Mouse (Mus musculus) stomach, embryonic 15.5 days (tissue): Measurements from ENCODE around the gene Rnf114. TPM values are rescaled to one million over a fixed set of nuclear protein-coding genes. Genes with fewer than 3 reads are reported as not detected.

ENCODE experiments used
- ATAC-seq: fragments of 200-750 bp; cut with Nextera tagmentation; 2 replicates; pipeline ENCODE4 v1.8.0; 2017; ENCODE audit warnings: low read depth, moderate number of reproducible peaks, moderate TSS enrichment; ENCODE audit not compliant: insufficient read depth, low FRiP score
- H3K27ac ChIP-seq: fragments of 300-500 bp; sonication (generic); 2 replicates; pipeline ENCODE4 v1.5.1; 2015; ENCODE audit warnings: mild to moderate bottlenecking, inconsistent platforms
- H3K27me3 ChIP-seq: fragments of 300-500 bp; sonication (generic); replicated peaks from 2 replicates; pipeline ENCODE4 v1.6.1; 2015; ENCODE audit warnings: inconsistent platforms
- H3K36me3 ChIP-seq: fragments of 300-500 bp; sonication (generic); 2 replicates; pipeline ENCODE4 v1.6.1; 2015; ENCODE audit warnings: inconsistent platforms
- H3K4me1 ChIP-seq: fragments of 300-500 bp; sonication (generic); 2 replicates; pipeline ENCODE4 v1.6.1; 2015; ENCODE audit warnings: inconsistent platforms
- H3K4me2 ChIP-seq: fragments of 300-500 bp; sonication (generic); 2 replicates; pipeline ENCODE4 v1.6.1; 2015; ENCODE audit warnings: mild to moderate bottlenecking, inconsistent platforms
- H3K4me3 ChIP-seq: fragments of 300-500 bp; sonication (generic); replicated peaks from 2 replicates; pipeline ENCODE4 v1.5.1; 2015; ENCODE audit warnings: inconsistent platforms
- H3K9ac ChIP-seq: fragments of 300-500 bp; sonication (generic); 2 replicates; pipeline ENCODE4 v1.6.1; 2015; ENCODE audit warnings: inconsistent platforms
- H3K9me3 ChIP-seq: fragments of 300-500 bp; sonication (generic); 2 replicates; pipeline ENCODE4 v1.6.1; 2016; ENCODE audit warnings: inconsistent platforms
- WGBS: fragments of 180-500 bp; shearing (Covaris S2); methylation state at CpG from one replicate; pipeline ENCODE4 v1.1.7; 2015; 5-methylcytosine and 5-hydroxymethylcytosine counted together
- polyA plus RNA-seq: library from polyadenylated mRNA; unstranded; fragments of >200 nt; fragmentation: Nextera tagmentation; extraction: Ambion mirVana; gene quantifications from 2 replicates; pipeline ENCODE4 v1.2.1, GENCODE M21; 2015

The Rnf114 gene
- polyA plus RNA-seq, 1 experiment from 2014 or later: 71.9 TPM

DNA sequence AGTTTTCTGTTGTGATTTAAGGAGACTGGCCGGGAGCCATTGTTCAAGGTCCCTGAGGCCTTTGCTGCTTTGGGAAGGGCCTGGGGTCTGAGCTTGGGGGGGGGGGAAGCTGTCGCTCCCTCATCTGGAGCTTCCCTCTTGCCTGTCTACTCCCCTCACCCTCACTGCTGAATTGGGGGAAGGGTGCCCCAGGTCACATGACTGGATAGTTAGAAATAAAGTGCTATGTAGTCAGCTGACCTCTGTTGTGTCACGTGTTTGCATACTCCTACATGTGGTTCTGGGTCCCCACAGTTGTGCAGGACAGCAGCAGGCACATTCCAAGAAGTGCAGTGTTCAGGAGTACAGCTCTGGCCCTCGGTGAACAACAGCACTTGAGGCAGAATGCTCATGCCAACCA is 15.7 kb upstream of the Rnf114 start:
- WGBS: 68% methylated on average over 4 of the region's 4 CpGs
- H3K4me3 ChIP-seq: no peak overlapping the region
- no peaks in the 10 kb centered on the region for H3K27me3 ChIP-seq
- peak overlapping the region; percentile 74 for H3K27ac ChIP-seq
- H3K4me1 ChIP-seq: peaks cover 16% of the 10 kb centered on the region
- H3K36me3 ChIP-seq: peaks cover 25% of the 10 kb centered on the region
- no peaks in the 10 kb centered on the region for H3K9me3 ChIP-seq
- ATAC-seq: no peak
- no peak overlapping the region for H3K9ac ChIP-seq
- H3K4me2 ChIP-seq: no peak overlapping the region

DNA sequence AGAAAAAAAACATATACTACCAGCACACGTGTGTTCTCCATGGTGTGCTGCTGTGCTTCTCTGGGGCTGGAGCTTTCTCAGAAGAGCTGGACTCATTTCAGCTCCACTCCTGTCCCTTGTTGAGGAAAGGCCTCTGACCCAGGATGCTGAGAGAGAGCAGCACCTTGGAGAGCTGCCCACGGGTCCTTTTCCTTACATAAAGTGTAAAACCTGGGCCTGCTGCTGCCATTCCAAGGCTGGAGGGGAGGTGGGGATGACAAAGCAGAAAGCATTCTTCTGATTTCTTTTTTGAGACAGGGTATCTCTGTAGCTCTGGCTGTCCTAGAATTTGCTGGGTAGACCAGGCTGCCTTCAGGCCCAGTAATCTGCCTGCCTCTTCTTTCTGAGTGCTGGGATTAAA is 14.3 kb upstream of the Rnf114 start:
- Histone ChIP-seq H3K4me1 (peaks cover 16% of the 10 kb centered on the region), H3K4me3 (no peak overlapping the region), H3K36me3 (peaks cover 21% of the 10 kb centered on the region), H3K4me2 (no peak overlapping the region), H3K9me3 (no peaks in the 10 kb centered on the region), H3K27ac (no peak overlapping the region), H3K27me3 (no peaks in the 10 kb centered on the region), H3K9ac (no peak overlapping the region)
- 45% methylated on average over 2 of the region's 2 CpGs for WGBS
- ATAC-seq: no peak

DNA sequence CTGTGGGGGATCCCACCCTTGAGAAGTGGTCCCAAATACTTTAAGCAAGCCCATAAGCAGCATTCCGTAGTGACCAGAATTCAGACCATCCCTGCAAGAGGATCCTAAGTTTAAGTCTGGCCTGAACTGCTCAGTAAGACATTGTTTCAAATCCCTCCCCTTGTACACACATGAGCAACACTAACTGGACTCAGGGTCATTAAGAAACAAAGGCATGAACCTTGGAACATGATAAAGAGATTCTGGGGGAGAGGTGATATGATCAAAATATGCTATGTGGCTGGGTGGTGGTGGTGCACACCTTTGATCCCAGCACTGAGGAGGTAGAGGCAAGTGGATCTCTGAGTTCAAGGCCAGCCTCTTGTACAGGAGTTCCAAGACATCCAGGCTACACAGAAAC is 12.9 kb upstream of the Rnf114 start:
- H3K4me2 ChIP-seq: no peak overlapping the region
- 88% methylated on average over 1 of the region's 1 CpGs for WGBS
- H3K4me3 ChIP-seq: no peak overlapping the region
- H3K27ac ChIP-seq: no peak overlapping the region
- H3K4me1 ChIP-seq: peaks cover 16% of the 10 kb centered on the region
- H3K9ac ChIP-seq: no peak overlapping the region
- no peaks in the 10 kb centered on the region for H3K9me3 ChIP-seq
- no peak for ATAC-seq
- H3K27me3 ChIP-seq: no peaks in the 10 kb centered on the region
- peaks cover 20% of the 10 kb centered on the region for H3K36me3 ChIP-seq

DNA sequence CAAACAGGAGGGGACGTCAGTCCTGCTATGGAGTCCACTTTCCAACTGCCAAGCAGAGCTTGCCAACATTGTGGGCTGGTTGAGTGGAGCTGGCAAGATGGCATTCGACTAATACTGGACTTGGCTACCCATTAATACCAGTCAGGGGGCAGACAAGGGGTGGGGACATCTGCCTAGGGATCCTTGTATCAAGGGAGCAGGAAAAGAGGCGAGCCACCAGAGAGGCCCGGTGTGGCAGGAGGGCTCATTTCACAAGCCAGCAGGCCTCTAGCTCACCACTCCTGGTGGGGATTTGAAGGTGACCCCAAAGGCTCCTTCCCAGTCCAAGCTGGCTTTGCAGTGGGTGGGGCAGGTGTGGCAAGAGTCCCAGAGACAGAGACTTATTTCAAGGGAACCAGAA is 9.8 kb upstream of the Rnf114 start:
- Histone ChIP-seq H3K27me3 (no peaks in the 10 kb centered on the region), H3K4me2 (no peak overlapping the region), H3K9me3 (no peaks in the 10 kb centered on the region), H3K4me3 (no peak overlapping the region), H3K27ac (no peak overlapping the region), H3K4me1 (peaks cover 7% of the 10 kb centered on the region; the same call in 1 of the 2 replicates), H3K36me3 (peaks cover 16% of the 10 kb centered on the region; the same call in 1 of the 2 replicates), H3K9ac (no peak overlapping the region)
- ATAC-seq: no peak
- 88% methylated on average over 4 of the region's 4 CpGs for WGBS

DNA sequence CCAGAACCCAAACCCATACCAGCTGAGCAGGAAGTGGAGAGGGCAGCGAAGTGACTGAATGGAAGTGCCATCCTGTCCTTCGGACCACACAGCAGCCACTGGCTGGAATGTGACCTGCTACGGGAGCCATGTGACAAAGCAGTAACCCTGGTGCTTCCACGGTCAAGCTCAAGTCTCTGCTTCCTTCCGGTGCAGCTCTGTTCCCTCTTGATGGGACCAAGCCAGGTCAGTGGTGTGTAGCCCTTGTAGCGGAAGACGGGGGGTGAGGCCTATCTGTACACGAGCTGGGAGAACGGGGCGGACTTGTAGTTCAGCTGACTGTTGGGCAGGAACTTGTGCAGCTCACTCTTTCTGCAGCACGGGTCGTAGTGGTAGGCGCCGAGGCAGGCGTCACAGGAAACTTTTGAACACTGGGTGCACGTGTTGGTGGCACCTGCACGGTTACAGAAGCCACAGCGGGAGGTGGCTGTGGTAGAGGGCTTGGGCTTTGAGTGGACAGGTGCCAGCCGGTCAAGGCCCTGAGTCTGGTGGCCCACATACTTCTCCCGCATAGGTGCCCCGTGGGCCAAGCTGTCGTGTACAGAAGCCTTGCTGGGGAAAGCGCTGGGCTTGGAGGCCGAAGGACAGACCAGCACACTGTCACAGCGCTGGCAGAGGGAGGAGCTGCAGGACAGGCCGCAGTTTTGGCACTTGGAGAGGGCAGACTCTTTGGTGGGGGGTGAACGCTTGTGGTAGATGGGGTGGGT is 9.2 kb upstream of the Rnf114 start:
- no peak for ATAC-seq
- Histone ChIP-seq H3K4me2 (no peak overlapping the region), H3K36me3 (peaks cover 16% of the 10 kb centered on the region; the same call in 1 of the 2 replicates), H3K4me3 (no peak overlapping the region), H3K27me3 (no peaks in the 10 kb centered on the region), H3K9ac (no peak overlapping the region), H3K4me1 (peaks cover 7% of the 10 kb centered on the region; the same call in 1 of the 2 replicates), H3K27ac (no peak overlapping the region), H3K9me3 (no peaks in the 10 kb centered on the region)
- 92% methylated on average over 27 of the region's 27 CpGs for WGBS

DNA sequence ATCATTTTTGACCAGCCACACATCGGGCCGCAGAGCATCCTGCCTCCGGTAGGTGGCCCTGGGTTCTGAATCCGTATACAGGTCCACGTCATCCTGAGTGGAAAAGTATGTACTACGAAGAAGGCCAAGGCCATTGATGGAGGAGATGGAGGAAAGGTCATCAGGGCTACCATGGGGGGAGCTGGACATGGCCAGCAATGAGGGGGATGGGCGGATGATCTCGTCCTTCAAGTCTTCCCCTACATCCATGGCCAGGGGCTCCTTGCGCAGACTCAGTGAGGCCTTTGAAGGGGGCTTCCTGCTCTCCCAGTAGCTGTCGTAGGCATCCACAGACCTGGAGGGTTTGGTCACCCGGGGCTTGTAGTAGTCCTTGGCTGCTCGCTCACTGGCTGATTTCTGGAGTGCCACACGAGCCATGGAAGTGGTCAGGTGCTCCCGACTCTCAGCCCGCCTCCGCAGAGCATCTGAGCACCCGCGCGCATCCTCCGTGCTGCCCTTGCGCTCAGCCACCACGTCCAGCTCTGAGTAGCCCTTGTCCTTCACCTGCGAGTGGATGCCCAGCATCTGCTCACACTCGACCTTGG is 8.5 kb upstream of the Rnf114 start:
- Histone ChIP-seq H3K4me2 (no peak overlapping the region), H3K27me3 (no peaks in the 10 kb centered on the region), H3K4me3 (no peak overlapping the region), H3K36me3 (peaks cover 16% of the 10 kb centered on the region; the same call in 1 of the 2 replicates), H3K9ac (no peak overlapping the region), H3K9me3 (no peaks in the 10 kb centered on the region), H3K27ac (no peak overlapping the region), H3K4me1 (peaks cover 7% of the 10 kb centered on the region; the same call in 1 of the 2 replicates)
- ATAC-seq: no peak
- 93% methylated on average over 24 of the region's 24 CpGs for WGBS

DNA sequence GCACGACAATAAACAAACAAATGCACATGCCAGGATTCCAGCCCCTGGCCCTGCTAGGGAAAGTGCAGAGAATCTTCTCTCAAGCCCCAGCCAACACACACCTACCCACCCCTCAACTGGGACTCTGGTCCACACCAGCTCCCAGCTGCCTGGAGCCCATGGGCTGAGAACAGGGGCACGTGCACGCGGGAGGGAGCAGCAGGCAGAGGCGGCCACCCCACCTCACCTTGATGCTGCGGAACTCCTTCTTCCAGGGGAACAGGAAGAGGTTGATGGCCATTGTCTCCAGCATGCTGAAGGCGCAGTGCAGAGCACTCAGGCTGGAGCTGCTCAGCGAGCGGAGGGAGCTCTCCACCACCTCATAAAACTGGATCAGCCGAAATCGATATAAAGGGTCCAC is 7.5 kb upstream of the Rnf114 start:
- 91% methylated on average over 11 of the region's 11 CpGs for WGBS
- Histone ChIP-seq H3K27me3 (no peaks in the 10 kb centered on the region), H3K9ac (no peak overlapping the region), H3K4me1 (peaks cover 7% of the 10 kb centered on the region; the same call in 1 of the 2 replicates), H3K4me2 (no peak overlapping the region), H3K4me3 (no peak overlapping the region), H3K36me3 (peaks cover 16% of the 10 kb centered on the region; the same call in 1 of the 2 replicates), H3K9me3 (no peaks in the 10 kb centered on the region), H3K27ac (no peak overlapping the region)
- ATAC-seq: no peak

DNA sequence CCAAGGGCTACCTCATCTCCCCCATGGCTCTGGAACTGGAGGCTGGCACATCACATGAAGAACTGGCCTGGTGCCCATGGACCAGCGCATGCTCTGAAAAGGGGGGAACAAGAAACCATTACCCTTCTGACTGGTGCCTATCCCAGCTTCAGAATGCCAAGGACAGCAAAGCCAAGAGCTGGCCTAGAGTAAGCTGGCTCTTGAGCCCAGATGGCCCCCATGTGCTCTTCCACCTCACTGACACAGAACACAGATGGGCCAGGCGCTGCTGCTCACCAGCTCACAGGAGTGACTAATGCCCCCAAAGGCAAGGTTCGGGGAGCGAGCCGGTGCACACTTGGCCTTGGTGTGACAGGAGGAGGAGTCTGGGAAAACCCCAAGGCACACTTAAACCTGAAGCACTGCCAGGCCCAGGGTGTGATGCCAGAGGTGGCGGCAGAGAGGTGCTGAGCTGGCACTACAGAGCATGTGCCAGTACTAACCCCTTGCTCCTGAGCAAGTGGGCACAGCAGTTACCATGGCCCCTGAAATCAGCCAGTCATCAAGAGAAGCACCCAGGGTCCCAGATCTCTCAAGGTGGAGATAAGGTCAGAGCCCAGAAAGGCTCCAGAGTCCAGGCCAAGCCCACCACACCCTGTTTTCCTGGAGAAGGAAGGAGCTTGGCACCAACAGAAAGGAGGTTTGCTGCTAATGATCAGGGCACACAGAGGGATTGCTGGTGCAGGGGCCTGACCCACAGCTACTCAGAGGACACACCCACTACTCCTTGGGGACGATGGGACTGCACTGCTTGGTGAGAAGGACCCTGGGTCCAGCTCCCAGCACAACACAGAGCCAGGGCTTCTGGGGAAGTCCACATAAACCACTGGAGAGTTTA is 6.7 kb upstream of the Rnf114 start:
- Histone ChIP-seq H3K9me3 (no peaks in the 10 kb centered on the region), H3K4me1 (peaks cover 7% of the 10 kb centered on the region; the same call in 1 of the 2 replicates), H3K4me2 (no peak overlapping the region), H3K36me3 (peaks cover 16% of the 10 kb centered on the region; the same call in 1 of the 2 replicates), H3K9ac (no peak overlapping the region), H3K4me3 (no peak overlapping the region), H3K27me3 (no peaks in the 10 kb centered on the region), H3K27ac (no peak overlapping the region)
- no peak for ATAC-seq
- WGBS: 77% methylated on average over 7 of the region's 7 CpGs

DNA sequence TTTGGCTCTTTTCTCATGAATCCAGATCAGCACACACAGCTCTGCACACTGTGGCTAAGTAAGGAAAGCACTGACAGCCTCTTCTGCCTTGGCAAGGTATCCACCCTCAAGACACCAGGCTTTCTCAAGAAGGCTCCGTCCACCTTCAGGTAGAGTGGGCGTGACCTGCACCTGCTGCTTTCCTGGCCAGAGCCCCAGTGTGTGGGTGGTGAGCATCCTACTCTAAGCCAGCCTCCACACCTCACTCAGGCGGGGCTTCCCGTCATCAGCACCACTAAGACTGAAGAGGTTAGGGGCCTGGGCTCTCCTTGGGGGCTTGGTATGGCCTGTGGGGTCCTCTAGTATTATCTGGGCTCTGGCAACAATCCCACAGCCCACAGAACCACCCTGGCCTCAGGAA is 5.9 kb upstream of the Rnf114 start:
- H3K4me1 ChIP-seq: peaks cover 10% of the 10 kb centered on the region
- WGBS: 81% methylated on average over 4 of the region's 4 CpGs
- no peaks in the 10 kb centered on the region for H3K9me3 ChIP-seq
- no peak overlapping the region for H3K4me3 ChIP-seq
- H3K9ac ChIP-seq: no peak overlapping the region
- H3K27ac ChIP-seq: no peak overlapping the region
- no peak for ATAC-seq
- no peaks in the 10 kb centered on the region for H3K27me3 ChIP-seq
- no peak overlapping the region for H3K4me2 ChIP-seq
- H3K36me3 ChIP-seq: peaks cover 16% of the 10 kb centered on the region; the same call in 1 of the 2 replicates

DNA sequence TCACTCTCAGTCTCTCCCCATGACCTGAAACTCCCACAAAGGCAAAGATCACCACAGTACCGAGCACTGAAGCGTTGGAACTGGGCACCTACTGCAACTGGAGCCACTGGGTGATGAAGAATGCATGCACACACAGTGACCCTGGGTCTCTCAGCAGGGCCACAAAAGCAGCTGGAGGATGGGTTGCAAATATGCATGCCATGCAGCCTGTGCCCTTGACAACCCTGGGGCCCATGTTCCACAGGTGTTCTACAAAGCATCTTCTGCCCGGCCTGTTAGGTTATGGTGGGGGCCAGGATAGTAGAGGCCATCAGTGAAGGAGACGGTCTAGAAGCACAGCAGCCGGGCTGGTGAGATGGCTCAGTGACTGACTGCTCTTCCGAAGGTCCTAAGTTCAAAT is 4.9 kb upstream of the Rnf114 start:
- Histone ChIP-seq H3K9me3 (no peaks in the 10 kb centered on the region), H3K4me3 (no peak overlapping the region), H3K36me3 (peaks cover 16% of the 10 kb centered on the region; the same call in 1 of the 2 replicates), H3K9ac (no peak overlapping the region), H3K4me1 (peaks cover 15% of the 10 kb centered on the region), H3K27me3 (no peaks in the 10 kb centered on the region), H3K27ac (no peak overlapping the region), H3K4me2 (no peak overlapping the region)
- 89% methylated on average over 6 of the region's 6 CpGs for WGBS
- no peak for ATAC-seq

DNA sequence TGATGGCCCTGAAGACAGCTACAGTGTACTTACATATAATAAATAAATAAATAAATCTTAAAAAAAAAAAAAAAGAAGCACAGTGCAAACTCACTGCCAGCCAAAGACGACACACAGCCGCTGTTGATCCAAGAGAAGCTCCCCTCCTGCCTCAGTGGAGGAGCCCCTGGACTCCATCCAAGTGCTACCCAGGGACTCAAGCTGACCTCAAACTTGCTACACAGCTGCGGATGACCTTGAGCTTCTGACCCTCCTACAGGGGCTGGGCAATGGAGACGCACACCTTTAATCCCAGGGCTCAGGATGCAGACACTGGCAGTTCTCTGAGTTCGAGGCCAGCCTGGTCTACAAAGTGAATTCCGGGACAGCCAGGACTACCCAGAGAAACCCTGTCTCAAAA is 4.5 kb upstream of the Rnf114 start:
- Histone ChIP-seq H3K4me2 (no peak overlapping the region), H3K4me1 (peaks cover 15% of the 10 kb centered on the region), H3K27me3 (no peaks in the 10 kb centered on the region), H3K4me3 (no peak overlapping the region), H3K27ac (no peak overlapping the region), H3K9me3 (no peaks in the 10 kb centered on the region), H3K36me3 (peaks cover 13% of the 10 kb centered on the region; the same call in 1 of the 2 replicates), H3K9ac (no peak overlapping the region)
- ATAC-seq: no peak
- WGBS: 86% methylated on average over 6 of the region's 6 CpGs
